Mouse (Mus musculus) heart, embryonic 14.5 days (tissue): ENCODE results near the gene Fubp3. TPM values are rescaled to one million over a fixed set of nuclear protein-coding genes. Genes with fewer than 3 reads are reported as not detected.
"Not testable (repeated sequence)": the region's sequence is repeated elsewhere in the genome, so short reads cannot be mapped to it uniquely, and the experiment has no call there.

Experiments used
- ATAC-seq: fragments of 200-750 bp; cut with Nextera tagmentation; 2 replicates; pipeline ENCODE4 v1.8.0; 2017; ENCODE audit warnings: low read depth, moderate TSS enrichment; ENCODE audit not compliant: insufficient number of reproducible peaks, insufficient read depth, low FRiP score
- H3K27ac ChIP-seq, 2 experiments: fragments of 200-500 bp in 1 of 2; fragments of 300-500 bp in 1 of 2; sonication (generic) in 1 of 2; replicated peaks in 1 of 2; 2 replicates each; pipeline ENCODE4 v1.5.1; 2012 to 2014; ENCODE audit warnings: low read depth in 2 of 2, low read length in 2 of 2, control low read depth in 1 of 2, mild to moderate bottlenecking in 1 of 2, mixed read lengths in 1 of 2; ENCODE audit not compliant: control insufficient read depth in 1 of 2, insufficient read depth in 1 of 2
- H3K27me3 ChIP-seq: fragments of 300-500 bp; sonication (generic); 2 replicates; pipeline ENCODE4 v1.6.1; 2014; ENCODE audit warnings: mild to moderate bottlenecking, low read length, control low read depth; ENCODE audit not compliant: control insufficient read depth, insufficient read depth
- H3K36me3 ChIP-seq: fragments of 300-500 bp; sonication (generic); 2 replicates; pipeline ENCODE4 v1.6.1; 2014; ENCODE audit warnings: mild to moderate bottlenecking, control low read depth, low read length, mixed read lengths; ENCODE audit not compliant: control insufficient read depth, insufficient read depth
- H3K4me1 ChIP-seq, 2 experiments: fragments of 200-500 bp in 1 of 2; fragments of 300-500 bp in 1 of 2; sonication (generic) in 1 of 2; 2 replicates each; pipeline ENCODE4 v1.6.1; 2012 to 2014; ENCODE audit warnings: low read length in 2 of 2, control low read depth in 1 of 2, mixed read lengths in 1 of 2; ENCODE audit not compliant: control insufficient read depth in 2 of 2, insufficient read depth in 2 of 2
- H3K4me2 ChIP-seq: fragments of 300-500 bp; sonication (generic); 2 replicates; pipeline ENCODE4 v1.6.1; 2014; ENCODE audit warnings: mild to moderate bottlenecking, low read length
- H3K4me3 ChIP-seq, 2 experiments: fragments of 200-500 bp in 1 of 2; fragments of 300-500 bp in 1 of 2; sonication (generic) in 1 of 2; 2 replicates each; pipeline ENCODE4 v1.5.1; 2012 to 2014; ENCODE audit warnings: low read length in 2 of 2, mild to moderate bottlenecking in 2 of 2, control low read depth in 1 of 2, low read depth in 1 of 2, moderate library complexity in 1 of 2; ENCODE audit not compliant: control insufficient read depth in 1 of 2, insufficient read depth in 1 of 2
- H3K9ac ChIP-seq: fragments of 300-500 bp; sonication (generic); 2 replicates; pipeline ENCODE4 v1.6.1; 2014; ENCODE audit warnings: mild to moderate bottlenecking, low read length
- H3K9me3 ChIP-seq: fragments of 300-500 bp; sonication (generic); 2 replicates; pipeline ENCODE4 v1.6.1; 2016; ENCODE audit warnings: low read length, control low read depth; ENCODE audit not compliant: control insufficient read depth
- WGBS: fragments of 180-500 bp; shearing (Covaris S2); extraction: QIAGEN DNeasy Blood & Tissue Kit; methylation state at CpG from one replicate; pipeline ENCODE4 v1.1.7; 2014; 5-methylcytosine and 5-hydroxymethylcytosine counted together
- polyA plus RNA-seq: library from polyadenylated mRNA; unstranded; fragments of >200 nt; fragmentation: Nextera tagmentation; extraction: Ambion mirVana; gene quantifications from 2 replicates; pipeline ENCODE4 v1.2.1, GENCODE M21; 2014

The Fubp3 gene
- polyA plus RNA-seq, 1 experiment from 2014 or later = 46.1 TPM

DNA sequence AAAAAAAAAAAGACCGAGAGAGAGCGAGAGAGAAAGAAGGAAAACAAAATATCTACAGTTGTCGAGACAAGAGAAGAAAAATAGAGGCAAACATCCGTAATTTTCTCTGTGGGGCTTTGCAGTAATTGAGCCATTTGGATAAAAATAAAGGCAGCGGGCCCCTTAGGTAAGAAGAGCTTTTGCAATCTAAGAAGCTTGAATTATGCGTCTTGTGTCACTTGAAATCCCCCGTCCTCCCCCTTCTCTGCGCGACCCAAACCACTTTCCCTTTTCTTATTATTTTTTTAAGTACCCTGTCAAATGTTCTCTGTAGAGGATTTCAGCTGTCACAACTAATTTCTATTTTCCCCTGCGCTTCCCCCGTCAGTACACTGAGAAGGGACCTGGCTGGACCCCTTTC lies 24.7 kb upstream of the Fubp3 start:
- Histone ChIP-seq H3K27ac (no peak overlapping the region), H3K4me2 (no peak overlapping the region), H3K27me3 (no peaks in the 10 kb centered on the region; the same call in 1 of the 2 replicates), H3K4me3 (no peak overlapping the region), H3K4me1 (no peaks in the 10 kb centered on the region), H3K36me3 (no peaks in the 10 kb centered on the region), H3K9me3 (0 out of 2 replicates have a peak, but pooled peaks cover 3% of the 10 kb centered on the region), H3K9ac (no peak overlapping the region)
- WGBS = 71% methylated on average over 11 of the region's 11 CpGs
- no peak for ATAC-seq

- no peak overlapping the region for H3K4me3 ChIP-seq
- no peak for ATAC-seq
- no peaks in the 10 kb centered on the region for H3K4me1 ChIP-seq
- no peaks in the 10 kb centered on the region for H3K27me3 ChIP-seq
- 0 out of 2 replicates have a peak, but pooled peaks cover 5% of the 10 kb centered on the region for H3K9me3 ChIP-seq
- no peak overlapping the region for H3K27ac ChIP-seq
- no peak overlapping the region for H3K4me2 ChIP-seq
- WGBS = 70% methylated on average over 3 of the region's 3 CpGs
- no peak overlapping the region for H3K9ac ChIP-seq
- H3K36me3 ChIP-seq = no peaks in the 10 kb centered on the region
Observed at GRCm38 (mm10) chr2:31550503-31550902, 21.9 kb upstream of the Fubp3 start.

DNA sequence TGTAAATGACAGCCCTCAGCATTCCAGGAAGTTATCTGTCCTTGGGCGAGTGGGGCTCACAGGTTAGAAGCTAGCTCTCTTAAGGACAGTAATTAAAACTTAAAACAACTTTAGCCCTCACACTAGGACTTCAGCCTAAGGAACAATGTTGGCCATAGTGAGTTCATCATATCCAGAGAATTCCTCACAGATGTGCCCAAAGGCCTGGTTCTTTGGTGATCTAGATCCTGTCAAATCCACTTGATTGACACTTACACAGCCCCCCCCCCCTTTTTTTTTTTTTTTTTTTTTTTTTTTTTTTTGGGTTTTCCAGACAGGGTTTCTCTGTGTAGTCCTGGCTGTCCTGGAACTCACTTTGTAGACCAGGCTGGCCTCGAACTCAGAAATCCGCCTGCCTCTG lies 21.1 kb upstream of the Fubp3 start:
- H3K4me3 ChIP-seq, H3K36me3 ChIP-seq, H3K4me2 ChIP-seq, H3K9me3 ChIP-seq, H3K9ac ChIP-seq, ATAC-seq, H3K27ac ChIP-seq, H3K27me3 ChIP-seq, H3K4me1 ChIP-seq: not testable (repeated sequence)
- 91% methylated on average over 2 of the region's 3 CpGs for WGBS

GRCm38 (mm10) chr2:31551971-31552370 lies 20.5 kb upstream of the Fubp3 start:
- H3K27me3 ChIP-seq = no peaks in the 10 kb centered on the region
- WGBS = 81% methylated on average over 10 of the region's 10 CpGs
- no peaks in the 10 kb centered on the region for H3K4me1 ChIP-seq
- no peak for ATAC-seq
- no peak overlapping the region for H3K4me2 ChIP-seq
- H3K4me3 ChIP-seq = no peak overlapping the region
- 0 out of 2 replicates have a peak, but pooled peaks cover 5% of the 10 kb centered on the region for H3K9me3 ChIP-seq
- no peak overlapping the region for H3K27ac ChIP-seq
- no peak overlapping the region for H3K9ac ChIP-seq
- H3K36me3 ChIP-seq = no peaks in the 10 kb centered on the region

DNA sequence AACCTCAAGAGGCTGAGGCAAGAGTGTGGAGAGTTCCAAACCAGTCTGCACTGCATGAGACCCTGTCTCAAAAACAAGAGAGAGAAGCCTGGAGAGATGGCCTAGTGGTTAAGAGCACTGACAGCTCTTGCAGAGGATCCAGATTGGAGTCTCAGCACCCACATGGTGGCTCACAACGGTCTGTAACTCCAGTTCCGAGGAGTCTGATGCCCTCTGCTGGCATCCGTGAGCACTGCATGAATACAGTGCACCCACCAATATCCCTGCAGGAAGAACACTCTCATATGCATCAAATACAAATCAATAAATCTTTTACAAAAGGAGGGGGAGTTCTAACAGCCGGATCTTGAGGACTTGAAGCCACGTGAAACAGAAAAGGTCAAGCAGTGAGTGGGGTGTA lies 17.8 kb upstream of the Fubp3 start:
- no peak overlapping the region for H3K4me3 ChIP-seq
- 79% methylated on average over 5 of the region's 5 CpGs for WGBS
- H3K36me3 ChIP-seq = no peaks in the 10 kb centered on the region

GRCm38 (mm10) chr2:31572915-31573635 lies 624 bp downstream of the Fubp3 start:
- H3K27ac ChIP-seq = peak overlapping the region; percentile 72 to 77
- ATAC-seq = no peak; the same call in 1 of the 2 replicates
- peak overlapping the region; percentile 89 to 96 for H3K4me3 ChIP-seq
- peak overlapping the region; percentile 99 for H3K9ac ChIP-seq
- no peaks in the 10 kb centered on the region for H3K9me3 ChIP-seq
- no peaks in the 10 kb centered on the region for H3K27me3 ChIP-seq
- peak overlapping the region; percentile 96 for H3K4me2 ChIP-seq
- H3K36me3 ChIP-seq = peaks cover 11% of the 10 kb centered on the region
- peaks cover 7 to 10% of the 10 kb centered on the region in 2 experiments for H3K4me1 ChIP-seq
- WGBS = 4% methylated on average over 33 of the region's 41 CpGs

More for the DNA sequence above, 17.8 kb upstream of the Fubp3 start:
- no peak for ATAC-seq
- Histone ChIP-seq H3K9me3 (0 out of 2 replicates have a peak, but pooled peaks cover 5% of the 10 kb centered on the region), H3K9ac (no peak overlapping the region), H3K27me3 (no peaks in the 10 kb centered on the region), H3K27ac (no peak overlapping the region), H3K4me1 (no peaks in the 10 kb centered on the region), H3K4me2 (no peak overlapping the region)

DNA sequence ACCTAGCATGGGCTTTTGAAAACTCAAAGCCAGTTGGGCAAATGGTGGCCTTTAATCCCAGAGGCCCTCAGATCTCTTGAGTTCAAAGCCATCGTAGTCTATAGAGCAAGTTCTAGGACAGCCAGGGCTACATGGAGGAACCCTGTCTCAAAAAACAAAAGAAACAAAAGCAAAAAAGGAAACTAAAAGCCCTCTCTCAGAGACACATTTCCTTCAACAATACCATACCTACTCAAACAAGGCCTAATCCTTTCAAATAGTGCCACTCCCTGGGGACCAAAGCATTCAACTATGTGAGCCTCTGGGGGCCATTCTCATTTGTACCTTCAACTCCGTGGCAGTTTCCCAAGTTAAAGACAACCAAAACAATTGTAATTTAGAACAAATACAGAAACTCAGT lies 9.2 kb downstream of the Fubp3 start:
- 88% methylated on average over 2 of the region's 2 CpGs for WGBS
- Histone ChIP-seq H3K9me3 (no peaks in the 10 kb centered on the region), H3K4me3 (no peak overlapping the region), H3K27me3 (no peaks in the 10 kb centered on the region), H3K27ac (no peak overlapping the region), H3K36me3 (peaks cover 46% of the 10 kb centered on the region), H3K4me1 (no peaks in the 10 kb centered on the region), H3K4me2 (no peak overlapping the region), H3K9ac (no peak overlapping the region)
- ATAC-seq = no peak
